Mouse (Mus musculus) cerebellum, adult 8-10 months (tissue): ENCODE measurements around the gene Parp3.
A peak's percentile ranks its signal among the peaks of the same experiment; 100 is the strongest.

Source experiments
- DNase-seq: peaks from one replicate; pipeline ENCODE4 v3.0.0; 2022

Gene Parp3

GRCm38 (mm10) chr9:106474456-106474855 lies 2.3 kb downstream of the Parp3 start:
- peak; percentile 79 for DNase-seq

GRCm38 (mm10) chr9:106473753-106474105 lies 3.0 kb downstream of the Parp3 start:
- peak; percentile 38 for DNase-seq

DNA sequence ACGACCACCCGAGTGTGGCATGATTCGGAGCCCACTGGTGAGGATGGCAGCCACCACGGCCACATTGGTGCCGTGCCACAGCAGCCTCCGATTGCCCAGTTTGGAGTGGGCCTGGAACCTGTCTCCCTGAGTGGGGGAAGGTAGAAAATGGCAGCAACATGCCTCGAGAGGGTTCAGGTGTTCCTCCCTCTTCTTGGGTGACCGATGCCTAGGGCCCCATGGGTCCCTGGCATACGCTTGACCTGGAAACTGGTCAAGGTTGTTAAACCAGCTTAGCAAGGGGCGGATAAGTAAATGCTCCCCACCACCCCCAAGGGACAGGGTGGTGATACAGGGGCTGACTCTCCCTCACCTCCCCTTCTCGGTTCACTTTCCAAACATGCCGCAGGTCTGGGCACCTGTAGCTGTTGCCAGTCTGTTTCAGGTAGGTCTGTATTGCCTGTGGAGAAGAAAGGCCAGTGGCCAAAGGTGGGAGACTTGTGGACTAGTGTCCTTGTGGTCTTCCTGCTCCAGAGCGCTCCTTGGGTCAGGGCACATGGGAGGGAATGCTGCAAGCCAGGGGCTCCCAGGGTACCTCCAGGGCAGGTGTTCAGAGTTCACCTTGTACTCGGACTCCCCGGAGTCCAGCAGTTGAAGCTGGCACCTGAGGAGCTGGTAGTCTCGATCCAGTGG lies 3.5 kb downstream of the Parp3 start:
- DNase-seq: peak; percentile 39

- peak; percentile 29 for DNase-seq
These were observed 4.4 kb downstream of the Parp3 start for GRCm38 (mm10) chr9:106472321-106472720.

- peak; percentile 28 for DNase-seq
These were observed 4.9 kb downstream of the Parp3 start for GRCm38 (mm10) chr9:106471892-106472291.

- DNase-seq: peak; percentile 19
These were observed 5.6 kb downstream of the Parp3 start for GRCm38 (mm10) chr9:106470991-106471750.

DNA sequence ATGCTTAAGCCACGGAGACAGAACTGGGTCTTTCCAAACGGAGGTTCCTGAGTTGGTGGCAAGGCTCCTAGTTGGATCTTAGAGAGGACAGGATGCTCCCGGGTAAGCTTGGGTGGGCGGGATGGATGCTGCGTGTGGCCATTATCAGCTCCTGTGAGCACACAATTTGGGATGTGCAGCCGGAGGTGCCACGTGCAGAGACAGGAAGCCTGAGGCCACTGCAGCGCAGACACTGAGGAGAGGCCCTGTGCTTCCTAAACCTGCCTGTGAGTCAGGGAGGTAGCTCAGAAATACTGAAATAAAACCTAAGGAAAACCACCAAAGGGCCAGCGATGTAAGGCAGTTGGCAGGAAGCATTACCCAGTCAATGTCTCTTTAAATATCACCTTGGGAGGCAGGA lies 7.0 kb downstream of the Parp3 start:
- peak; percentile 3 for DNase-seq

- DNase-seq: peak; percentile 25
These were observed 7.4 kb downstream of the Parp3 start for GRCm38 (mm10) chr9:106469317-106469716.

GRCm38 (mm10) chr9:106467746-106468145 lies 9.0 kb downstream of the Parp3 start:
- no peak for DNase-seq

DNA sequence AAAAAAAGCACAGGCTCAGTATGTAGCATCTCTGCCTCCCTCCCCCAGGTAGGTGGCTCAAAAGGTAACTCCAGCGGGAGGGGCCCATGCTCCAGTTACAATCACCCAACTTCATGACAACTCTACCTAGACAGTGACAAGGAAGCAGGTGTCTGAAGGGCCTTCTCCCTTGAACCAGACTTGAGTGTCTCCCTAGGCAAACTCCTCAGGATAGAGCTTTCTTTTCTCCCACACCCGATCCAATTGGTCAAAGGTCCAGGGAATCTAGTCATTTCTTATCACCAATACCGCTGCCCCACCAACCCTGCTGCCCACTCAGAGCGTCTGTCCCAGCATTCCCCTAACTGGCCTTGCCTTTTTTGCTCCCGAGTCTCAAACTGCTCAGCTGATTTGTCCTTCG lies 10.0 kb downstream of the Parp3 start:
- DNase-seq: peak; percentile 32

DNA sequence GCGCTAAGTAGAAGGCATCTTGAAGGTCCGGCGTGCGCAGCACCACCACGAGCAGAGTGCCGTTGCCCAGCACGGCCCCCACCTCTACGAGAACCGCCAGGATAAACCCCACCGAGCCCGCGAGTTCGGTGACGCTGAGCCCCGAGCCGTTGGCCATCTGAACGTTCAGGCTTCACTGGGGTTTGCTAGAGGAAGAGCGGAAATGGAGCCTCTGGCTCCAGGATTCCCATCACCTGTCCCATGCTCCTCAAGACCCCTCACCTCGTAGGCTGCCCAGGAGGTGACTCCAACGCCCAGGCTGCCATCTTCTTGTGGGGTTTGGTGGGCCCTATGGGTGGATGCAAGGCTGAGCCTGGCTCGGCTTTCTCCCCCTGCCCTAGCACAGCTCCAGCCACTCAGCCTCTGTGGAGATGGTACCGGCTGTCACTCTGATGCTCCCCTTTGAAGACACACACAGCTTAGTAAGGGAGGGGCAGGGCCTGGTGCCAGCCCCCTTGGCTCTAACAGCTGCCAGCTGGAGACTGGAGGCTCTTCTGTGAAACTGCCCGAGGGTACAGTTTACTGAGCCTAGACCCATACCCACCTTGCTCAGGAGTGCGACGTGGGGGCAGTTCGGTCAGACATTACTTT lies 11.1 kb downstream of the Parp3 start, which contains the start of gene Gpr62:
Gpr62 (minus strand) TSS at position 368 of the 630 bp plus-strand sequence.
- peak; percentile 81 for DNase-seq

- DNase-seq: peak; percentile 90
These were observed 11.8 kb downstream of the Parp3 start for GRCm38 (mm10) chr9:106464751-106465541.

DNA sequence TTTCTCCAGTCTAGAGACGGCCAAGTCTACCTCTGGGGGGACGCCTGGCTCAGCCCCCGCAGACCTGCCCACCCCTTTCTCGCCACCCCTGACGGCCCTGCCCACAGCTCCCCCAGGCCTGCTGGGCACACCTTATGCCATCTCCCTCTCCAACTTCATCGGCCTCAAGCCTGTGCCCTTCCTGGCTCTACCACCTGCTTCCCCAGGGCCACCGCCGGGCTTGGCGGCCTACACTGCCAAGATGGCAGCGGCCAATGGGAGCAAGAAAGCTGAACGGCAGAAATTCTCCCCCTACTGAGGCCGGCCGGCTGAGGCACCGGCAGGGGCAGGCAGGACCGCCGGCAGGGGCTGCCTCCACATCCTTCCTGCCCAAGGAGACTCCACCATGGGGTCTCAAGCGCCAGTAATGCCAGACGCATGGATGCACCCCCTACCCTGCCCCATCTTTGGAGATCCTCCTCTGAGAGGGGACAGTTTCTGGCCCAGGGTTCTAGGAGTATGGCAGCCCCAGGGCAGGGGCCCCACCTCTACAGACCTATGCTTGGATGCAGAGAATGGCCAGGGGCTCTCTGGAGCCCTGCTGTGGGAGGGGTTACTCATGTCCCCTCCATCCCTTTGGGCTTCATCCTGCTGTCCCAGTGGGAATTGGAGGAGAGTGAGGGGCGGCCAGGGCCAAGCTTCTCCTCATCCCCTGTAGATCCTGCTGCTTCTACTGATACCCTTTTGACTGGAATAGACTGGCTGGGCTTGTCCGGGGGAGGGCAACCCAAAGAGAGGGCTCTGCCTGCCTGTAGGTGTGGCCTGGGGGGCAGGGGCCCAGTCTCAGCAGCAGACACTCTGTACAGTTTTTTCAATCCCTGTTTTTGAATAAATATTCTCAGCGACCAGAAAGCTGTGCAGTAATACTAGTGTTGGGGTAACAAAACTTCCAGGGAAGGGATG lies 13.4 kb downstream of the Parp3 start:
- peak; percentile 84 for DNase-seq

GRCm38 (mm10) chr9:106462430-106462800 lies 14.3 kb downstream of the Parp3 start:
- DNase-seq: peak; percentile 48

DNA sequence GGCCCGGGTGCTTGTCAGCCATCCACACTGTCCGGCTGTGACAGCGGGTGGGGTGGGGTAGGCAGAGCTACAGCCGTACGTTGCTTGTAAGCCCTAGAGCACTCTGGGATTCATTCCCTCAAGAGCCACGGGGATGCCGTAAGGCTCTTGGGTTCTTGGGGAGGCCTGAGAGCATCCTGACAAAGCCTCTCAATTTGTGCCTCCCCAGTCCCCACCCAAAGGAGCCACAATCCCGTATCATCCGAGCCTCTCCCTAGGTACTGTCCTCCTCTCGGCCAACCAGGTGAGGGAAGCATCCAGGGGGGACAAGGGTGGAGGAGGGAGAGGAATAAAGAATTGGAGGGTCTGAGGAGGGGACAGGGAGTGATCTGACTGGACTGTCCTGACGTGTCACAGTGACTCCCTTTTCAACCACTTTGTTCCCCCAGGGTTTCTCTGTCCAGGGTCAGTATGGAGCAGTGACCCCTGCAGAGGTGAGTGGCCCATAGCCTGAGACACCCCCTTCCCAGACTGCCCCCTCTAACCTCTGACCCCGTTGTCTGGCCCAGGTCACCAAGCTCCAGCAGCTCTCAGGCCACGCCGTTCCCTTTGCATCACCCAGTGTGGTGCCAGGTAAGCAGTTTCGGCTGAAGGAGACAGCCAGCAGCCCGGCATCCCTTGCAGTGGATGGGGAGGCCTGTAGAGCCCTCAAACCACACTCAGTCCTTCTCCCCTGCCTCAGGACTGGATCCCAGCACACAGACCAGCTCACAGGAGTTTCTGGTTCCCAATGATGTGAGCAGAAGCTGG lies 14.9 kb downstream of the Parp3 start:
- DNase-seq: peak; percentile 61

DNA sequence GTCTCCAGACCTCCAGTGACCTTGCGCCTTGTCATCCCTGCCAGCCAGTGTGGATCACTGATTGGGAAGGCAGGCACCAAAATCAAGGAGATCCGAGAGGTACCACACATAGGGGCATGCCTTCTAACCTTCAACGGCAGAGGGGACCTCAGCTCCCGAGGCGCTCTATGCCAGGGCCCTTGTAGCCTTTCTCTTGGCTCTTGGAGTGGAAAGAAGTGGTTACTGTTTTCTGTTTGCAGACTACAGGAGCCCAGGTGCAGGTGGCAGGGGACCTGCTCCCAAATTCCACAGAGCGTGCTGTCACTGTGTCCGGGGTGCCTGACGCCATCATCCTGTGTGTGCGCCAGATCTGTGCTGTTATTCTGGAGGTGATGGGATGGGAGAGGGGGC lies 15.7 kb downstream of the Parp3 start:
- DNase-seq: peak; percentile 56

DNA sequence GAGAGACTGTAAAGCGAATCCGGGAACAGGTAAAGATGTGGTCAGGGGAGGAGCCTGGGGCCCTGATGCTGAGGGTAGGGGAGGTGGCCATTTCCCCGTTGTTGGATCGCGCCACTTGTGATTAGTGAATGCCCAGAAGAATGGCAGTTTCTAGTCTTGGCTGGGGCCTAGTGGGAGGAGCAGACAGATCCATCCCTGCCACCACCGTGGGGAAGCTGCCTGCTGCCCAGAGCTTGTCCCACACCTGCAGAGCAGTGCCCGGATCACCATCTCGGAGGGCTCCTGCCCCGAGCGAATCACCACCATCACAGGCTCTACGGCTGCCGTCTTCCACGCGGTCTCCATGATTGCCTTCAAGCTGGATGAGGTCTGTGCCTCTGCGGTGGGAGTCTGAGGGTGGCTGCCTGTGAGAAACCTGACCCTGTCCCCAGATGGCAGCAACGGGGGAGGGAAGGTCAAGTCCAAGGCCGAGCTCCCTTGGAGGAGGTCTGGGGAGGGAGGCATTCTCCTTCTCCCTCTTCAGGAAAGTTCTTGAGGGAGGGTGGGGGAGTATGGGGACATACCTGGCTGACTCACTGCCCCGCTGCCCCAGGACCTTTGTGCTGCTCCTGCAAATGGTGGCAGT lies 16.2 kb downstream of the Parp3 start:
- DNase-seq: peak; percentile 79

GRCm38 (mm10) chr9:106459946-106460345 lies 16.8 kb downstream of the Parp3 start:
- DNase-seq: peak; percentile 60

GRCm38 (mm10) chr9:106457920-106458319 lies 18.8 kb downstream of the Parp3 start:
- DNase-seq: peak; percentile 35

DNA sequence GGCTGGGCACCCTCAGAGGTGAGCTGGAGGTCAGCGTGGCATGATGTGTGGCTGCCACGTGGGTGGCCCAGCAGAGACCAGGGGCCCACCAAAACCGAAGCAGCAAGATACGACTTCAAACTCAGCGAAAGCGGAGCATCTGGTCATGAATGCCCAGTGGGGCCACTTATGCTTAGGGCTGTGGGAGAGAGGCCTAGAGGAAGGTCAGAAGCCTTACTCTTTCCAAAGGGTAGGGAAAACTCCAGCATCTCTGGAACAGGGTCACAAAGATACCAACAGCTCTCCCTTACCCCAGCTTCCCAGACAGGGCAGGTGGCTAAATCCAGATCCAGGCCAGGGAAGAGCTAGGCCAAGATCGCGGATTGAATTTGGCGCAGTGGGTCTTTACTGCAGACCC lies 19.6 kb downstream of the Parp3 start:
- DNase-seq: peak; percentile 29
